Mouse (Mus musculus): ENCODE measurements around the gene Unc45b.

Gene Unc45b

DNA sequence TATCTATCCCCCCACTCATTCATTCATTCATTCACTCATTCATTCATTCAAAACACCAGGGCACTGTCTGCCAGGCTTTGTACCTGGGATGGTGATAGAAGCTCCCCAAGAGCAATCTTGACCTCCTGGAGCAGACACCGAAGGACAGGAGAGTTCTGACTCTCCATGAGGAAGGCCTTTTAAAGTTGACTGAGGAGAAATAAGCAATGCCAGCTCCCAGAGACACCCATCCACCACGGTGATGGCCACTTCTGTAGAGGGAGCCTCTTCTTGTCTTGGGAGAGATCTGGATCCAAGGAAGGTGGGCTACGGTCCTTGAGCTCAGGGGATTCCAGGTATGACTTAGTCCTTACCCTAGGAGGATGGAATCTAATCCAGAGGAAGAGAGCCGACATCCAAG, at the start of gene Unc45b:
Gene Unc45b (plus strand): TSS at position 301 of the 400 bp plus-strand sequence.
- no peak for DNase-seq (ENCODE audit: low spot score)

DNA sequence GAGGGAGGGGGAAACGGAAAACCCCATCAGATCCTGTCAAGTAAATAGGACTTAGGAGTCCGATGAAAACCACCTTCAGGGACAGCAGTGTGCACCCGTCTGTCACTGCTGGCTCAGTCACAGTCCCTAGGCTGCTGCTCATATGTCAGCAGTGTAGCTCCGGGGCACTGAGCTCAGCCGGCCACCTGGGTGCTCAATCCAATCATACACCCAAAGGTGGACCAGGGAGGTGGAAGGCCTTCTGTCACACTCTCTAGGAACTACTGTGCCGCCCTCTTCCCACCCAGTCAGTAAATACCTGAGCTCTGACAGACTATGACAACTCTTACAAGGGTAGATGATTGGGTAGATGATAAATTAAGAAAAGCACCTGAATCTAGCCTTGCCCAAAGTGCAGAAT, 49.6 kb upstream of the Unc45b start:
- DNase-seq (ENCODE audit: low spot score): no peak

DNA sequence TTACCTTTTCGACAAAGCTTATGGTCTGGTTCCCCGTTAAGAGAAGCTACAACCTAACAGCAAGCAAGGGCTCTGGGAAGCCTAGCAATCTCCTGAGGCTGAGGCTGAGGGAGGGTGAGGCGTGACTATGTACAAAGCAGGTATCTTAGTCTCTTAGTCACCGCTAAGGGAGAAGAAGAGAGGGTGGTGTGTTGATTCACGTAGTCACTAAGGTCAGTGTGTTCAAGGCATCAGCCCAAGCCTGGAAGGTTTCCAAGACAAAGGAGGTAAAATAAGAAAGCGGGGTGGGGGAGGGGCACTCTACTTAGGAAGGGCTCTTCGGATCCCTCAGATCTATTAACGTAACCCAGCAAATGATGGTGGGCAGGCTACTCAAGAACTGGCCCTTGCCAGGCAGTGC, 48.8 kb upstream of the Unc45b start:
- no peak for DNase-seq (ENCODE audit: low spot score)

DNA sequence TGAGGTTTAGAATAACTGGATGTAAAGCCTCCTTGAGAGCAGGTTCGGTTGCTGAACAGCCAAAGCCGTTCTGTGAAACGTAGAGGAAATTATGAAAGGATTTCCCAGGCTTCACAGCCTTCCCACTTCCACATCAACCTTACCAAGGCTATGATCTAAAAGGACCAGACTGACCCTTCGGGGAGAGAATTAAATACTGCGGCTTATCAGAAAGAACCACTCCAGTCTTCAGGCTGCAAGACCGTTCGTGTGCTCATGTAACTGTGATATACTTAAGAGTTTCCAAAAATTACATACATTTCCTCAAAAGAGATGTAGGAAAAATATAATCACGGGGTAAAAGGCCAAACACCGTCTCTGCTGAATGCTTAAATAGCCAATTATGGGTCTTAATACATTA, 47.7 kb upstream of the Unc45b start:
- no peak for DNase-seq (ENCODE audit: low spot score)

DNA sequence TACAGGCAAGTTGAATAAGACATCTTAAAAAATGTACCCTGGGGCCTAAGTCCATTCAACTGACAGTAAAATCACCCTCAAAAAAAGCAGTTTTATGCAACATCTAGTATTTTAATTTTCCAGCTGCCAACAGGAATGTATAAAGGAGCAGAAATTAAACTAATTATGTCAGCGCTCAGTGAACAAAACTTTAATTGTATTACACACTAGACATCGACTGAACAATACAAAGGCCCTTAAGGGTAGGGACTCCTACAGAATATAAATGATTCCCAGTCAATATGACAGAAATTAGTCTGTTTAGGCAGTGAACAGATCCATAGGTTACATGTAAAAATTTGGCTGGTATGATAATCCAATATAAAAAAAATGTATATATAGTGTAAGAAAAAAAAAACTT, 47.3 kb upstream of the Unc45b start:
- DNase-seq (ENCODE audit: low spot score): no peak

DNA sequence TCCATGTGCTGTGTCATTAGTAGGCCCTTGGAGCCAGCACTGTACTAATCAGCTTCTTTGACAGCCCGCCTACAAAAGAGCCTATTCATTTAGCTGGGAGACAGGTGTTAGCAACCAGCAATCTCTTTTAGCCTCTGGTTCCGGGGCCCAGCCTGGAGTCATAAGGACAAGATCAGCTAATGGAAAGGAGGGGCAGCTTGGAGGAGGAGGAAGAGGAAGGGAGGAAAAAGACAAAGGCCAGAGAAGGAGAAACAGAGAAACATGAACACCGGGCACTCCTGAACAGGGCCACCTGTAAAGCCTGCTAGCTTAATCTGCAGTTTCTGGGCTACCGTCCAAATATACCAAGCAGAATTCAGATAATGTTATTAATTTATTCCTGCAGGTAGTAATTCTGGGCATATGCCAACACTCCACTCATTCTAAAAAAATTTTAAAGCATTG, 46.8 kb upstream of the Unc45b start:
- DNase-seq (ENCODE audit: low spot score): no peak

DNA sequence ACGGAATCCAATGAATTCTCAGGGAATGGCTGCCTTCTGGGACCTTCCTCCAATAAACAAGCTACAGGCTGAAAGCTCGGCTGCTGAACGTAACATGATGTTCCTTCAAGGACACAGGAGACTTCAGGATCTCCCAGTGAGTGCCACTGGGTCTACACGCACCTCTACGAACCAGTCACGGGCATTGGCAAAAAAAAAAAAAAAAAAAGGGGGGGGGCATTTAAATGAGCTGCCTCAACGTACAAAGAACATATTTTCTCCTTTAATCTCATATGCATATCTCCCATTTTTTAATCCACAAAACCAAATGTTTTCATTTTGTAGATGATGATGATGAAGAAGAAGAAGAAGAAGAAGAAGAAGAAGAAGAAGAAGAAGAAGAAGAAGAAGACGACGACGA, 44.4 kb upstream of the Unc45b start:
- DNase-seq (ENCODE audit: low spot score): no peak

DNA sequence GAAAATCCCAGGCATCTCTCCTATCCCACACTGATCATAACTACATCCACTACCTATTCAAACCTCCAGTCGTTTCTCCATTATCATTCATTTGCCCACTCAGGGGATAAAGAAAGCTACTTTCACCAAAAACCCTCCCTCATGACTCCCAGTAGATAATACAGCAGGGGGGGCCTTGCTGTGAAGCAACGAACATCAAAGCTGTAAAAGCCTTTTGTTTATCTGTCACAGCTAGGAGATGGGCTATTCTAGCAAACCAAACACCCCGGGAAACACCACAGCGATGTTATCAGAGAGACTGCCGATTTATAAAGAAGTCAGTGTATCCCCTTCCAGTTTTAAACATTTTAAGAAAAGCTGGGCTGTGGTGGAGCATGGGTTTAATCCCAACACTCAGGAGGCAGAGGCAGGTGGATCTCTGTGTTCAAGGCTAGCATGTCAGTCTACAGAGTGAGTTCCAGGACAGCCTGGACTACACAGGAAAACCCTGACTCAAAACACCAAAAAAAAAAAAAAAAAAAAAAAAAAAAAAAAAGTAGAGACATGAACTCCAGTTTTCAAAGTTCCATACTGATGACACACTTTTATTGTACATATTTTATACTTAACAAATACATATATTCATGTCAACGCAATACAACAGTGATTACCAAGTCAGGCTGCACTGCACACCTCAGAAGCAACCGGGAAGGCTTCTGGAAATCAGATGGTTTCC, 43.3 kb upstream of the Unc45b start:
- DNase-seq (ENCODE audit: low spot score): no peak

DNA sequence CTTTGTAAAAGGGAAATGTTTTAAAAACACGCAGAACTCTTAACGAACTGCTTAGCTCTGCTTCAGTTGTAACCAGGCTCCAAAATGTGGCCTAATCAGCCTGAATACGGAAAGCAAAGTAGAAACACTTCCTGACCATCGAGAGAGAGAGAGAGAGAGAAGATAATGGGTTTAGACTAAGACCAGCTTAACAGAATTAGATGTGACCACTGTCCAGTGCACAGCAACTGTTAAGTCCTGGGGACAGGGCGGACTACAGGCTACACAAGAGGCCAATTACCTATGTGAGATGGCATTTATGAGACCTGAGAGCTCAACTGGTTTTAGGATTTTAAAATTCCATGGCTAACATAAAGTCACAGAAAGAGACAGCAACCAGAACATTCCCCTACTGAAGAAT, 42.4 kb upstream of the Unc45b start:
- DNase-seq (ENCODE audit: low spot score): no peak

DNA sequence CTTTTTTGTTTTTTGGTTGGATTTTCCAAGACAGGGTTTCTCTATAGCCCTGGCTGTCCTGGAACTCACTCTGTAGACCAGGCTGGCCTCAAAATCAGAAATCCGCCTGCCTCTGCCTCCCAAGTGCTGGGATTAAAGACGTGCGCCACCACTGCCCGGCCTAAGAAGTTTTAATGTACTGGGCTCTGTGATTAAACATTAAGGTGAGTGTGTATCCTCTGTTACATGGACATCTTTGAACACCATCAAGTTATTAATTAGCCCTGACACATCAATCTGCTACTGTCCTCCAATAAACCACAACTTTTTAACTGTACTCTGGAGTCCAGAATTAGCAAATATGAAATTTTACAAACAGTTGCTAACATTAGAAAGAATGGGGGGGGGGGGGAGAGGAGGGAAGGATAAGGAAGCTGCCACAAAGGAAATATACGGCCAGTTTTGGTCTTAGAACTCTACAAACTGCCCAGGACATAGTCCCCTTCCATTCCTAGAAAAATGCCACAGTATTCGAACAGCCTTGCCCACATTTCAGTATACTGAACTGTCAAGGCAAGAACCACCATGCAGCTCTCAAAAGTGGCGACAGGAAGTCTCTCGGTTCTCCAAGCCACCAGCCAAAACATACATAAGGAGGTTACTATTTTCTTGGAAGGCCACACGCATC, 40.7 kb upstream of the Unc45b start:
- no peak for DNase-seq (ENCODE audit: low spot score)

DNA sequence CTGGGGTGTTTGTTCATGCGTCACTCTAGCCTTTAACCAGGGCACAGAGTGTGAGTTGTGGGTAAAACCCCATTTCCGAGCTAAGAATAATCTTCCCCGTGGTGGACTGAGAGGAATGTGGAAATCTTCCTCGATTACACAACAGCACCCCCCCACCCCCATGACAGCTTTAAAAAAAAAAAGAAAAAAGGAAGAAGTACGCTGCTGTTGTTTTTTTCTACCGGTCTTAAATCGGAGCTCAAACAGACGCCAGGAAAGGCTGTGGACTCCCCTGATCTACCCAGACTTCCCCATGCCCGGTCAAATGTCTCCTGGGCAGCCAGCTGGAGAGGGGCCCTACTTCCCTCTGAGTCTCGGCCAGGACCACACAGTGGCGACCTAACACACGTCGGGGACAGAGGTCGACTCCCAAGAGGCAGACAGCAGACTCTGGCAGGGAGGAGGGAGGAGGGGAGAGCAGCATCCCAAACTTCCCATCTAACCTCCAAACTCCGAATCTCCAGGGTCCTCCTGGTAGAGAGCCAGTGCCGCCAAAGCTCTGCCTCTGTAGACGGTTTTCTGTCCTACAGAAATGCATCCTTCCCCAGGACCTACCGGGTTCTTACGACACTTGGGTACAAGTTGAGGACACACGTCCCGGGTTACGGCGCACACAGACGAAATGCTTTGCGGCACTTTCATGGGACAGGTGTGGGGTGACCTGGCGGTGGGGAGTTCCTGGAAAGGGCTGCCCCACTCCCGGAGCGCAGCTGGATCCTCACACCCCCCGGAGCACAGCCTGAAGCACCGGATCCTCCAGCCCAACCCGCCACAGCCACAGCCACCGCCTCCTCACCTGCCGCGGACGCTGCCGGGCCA, 39.9 kb upstream of the Unc45b start:
- DNase-seq (ENCODE audit: low spot score): peak; percentile 79

DNA sequence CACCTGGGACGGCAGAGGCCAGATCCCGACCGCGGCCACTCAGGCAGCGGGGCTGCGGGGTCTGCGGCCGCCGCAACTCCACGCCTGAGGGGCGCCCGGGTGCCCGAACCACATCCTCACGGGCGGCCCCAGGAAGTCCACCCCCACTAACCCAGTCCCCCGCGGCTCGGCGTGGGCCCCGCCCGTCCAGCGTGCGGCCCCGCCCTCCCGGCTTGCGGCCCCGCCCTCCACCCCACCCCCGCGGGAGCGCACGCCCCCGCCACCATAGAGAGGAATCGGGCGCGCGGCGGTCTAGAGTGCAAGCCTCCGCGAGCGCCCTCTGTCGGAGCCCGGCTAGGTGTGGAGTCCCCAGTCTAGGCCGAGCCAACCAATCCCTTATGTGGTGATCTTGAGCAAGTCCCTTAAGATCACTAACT, 39.3 kb upstream of the Unc45b start, which contains the start of gene Rffl:
Gene Rffl (minus strand): TSS at position 180 of the 416 bp plus-strand sequence.
- DNase-seq (ENCODE audit: low spot score): peak; percentile 95

DNA sequence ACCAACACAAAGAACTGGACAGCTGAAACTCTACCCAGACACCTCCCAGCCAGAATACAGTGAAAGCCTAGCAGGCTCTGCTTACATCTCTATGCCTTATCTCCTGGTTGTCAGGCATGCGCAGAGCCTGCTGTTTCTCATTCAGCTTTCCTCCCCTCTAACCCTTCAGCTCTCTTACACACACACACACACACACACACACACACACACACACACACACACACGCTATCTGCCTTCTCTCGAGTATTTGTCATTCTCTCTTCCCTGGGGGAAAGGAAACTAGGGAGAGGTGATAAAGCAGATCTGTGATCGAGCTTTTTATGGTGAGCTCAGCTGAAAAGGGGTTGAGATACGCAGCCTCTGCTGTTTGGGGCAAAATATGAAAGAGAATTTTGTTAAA, 35.4 kb upstream of the Unc45b start:
- DNase-seq (ENCODE audit: low spot score): no peak

DNA sequence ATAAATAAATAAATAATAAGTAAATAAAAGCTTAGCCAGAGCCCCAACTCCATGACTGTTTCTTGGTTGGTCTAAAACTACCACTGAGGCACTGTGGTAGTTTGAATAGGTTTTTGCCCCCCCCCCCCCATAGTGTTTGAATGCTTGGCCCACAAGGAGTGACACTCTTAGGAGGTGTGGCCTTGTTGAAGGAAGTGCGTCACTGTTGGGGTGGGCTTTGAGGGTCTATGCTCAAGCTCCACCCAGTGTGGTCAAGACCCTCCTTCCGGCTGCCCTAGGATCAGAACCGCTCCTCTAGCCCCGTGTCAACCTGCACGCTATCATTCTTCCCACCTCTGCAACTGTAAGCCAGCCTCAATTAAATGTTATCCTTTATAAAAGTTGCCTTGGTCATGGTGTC, 34.7 kb upstream of the Unc45b start:
- no peak for DNase-seq (ENCODE audit: low spot score)

DNA sequence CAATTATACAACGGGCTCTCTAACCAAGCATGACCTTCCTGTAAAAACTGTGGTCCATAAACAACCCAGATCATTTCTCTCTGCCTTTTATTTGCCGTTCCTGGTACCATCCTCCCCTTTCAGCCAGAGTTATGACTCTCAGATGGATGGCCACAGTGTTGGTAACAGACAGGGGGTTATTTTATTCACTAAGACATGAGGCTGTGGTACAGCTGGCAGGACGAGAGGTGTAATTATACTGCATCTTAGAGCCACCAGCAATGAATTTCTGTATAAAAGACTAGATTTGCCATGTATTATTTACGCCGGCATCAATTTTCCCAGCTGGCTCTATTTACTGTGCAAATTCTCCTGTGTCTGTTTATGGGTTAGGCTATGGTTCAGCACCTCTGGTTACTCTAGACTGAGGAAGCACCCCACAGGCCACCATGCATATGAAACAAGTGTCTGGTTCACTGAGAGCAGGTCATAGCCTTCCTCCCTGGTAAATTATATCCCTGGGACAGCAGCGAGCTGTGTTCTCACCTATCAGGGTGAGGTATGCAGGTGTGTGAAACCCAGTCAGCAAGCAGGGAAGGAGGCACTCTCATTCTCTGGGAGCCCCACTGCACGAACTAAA, 32.5 kb upstream of the Unc45b start:
- DNase-seq (ENCODE audit: low spot score): no peak

DNA sequence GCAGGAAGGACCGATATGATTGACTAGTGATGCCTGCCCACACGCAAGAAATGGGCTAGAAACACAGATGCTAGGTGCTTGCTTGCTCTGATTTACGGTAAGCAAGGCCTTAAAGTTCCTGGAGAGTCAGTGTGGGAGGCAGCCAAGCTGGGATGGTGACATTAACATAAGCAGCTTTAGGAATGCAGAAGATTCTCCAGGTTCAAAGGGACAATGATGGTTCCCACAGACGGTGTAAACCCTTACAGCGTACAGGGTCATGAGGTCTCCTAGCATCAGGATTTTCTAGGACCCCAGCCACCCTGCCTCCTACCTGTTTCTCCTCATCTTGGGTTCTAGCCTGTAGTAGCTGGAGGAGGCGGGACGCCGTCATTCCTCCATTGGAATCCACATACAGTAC, 27.2 kb upstream of the Unc45b start:
- DNase-seq (ENCODE audit: low spot score): no peak

DNA sequence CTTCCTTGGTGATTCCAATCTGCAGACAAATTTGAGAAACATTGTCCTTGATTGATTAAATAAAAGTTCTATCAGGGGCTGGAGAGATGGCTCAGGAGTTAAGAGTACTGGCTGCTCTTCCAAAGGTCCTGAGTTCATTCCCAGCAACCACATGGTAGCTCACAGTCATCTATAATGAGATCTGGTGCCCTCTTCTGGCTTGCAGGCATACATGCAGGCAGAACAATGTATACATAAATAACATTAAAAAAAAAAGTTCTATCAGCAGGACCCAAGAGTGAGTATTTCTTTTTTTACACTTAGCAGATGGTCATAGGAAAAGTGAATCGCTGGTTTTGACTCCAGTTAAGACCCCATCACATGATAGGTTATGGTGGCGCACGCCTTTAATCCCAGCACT, 23.8 kb upstream of the Unc45b start:
- DNase-seq (ENCODE audit: low spot score): peak; percentile 30

DNA sequence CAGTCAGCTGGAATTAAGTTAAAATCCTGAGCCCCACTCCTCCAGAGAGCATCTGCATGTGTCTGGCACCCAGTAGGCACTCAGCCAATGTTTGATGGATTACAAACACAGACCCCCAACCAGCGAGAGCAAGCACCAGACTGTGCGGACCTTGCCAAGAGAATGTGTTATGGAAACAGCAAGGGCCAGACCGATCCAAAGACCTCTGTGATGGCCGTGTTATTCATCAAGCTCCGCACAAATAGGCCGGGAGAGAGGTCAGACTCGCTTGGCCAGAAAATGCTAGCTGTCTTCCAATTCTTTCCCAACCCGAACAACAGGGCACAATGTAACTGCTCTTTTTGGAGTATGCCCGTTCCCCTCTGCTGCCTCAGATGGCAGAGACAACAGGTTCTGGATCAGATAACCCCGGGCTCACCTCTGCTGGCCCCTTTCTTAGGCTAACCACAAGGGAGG, 21.8 kb upstream of the Unc45b start:
- DNase-seq (ENCODE audit: low spot score): peak; percentile 95

DNA sequence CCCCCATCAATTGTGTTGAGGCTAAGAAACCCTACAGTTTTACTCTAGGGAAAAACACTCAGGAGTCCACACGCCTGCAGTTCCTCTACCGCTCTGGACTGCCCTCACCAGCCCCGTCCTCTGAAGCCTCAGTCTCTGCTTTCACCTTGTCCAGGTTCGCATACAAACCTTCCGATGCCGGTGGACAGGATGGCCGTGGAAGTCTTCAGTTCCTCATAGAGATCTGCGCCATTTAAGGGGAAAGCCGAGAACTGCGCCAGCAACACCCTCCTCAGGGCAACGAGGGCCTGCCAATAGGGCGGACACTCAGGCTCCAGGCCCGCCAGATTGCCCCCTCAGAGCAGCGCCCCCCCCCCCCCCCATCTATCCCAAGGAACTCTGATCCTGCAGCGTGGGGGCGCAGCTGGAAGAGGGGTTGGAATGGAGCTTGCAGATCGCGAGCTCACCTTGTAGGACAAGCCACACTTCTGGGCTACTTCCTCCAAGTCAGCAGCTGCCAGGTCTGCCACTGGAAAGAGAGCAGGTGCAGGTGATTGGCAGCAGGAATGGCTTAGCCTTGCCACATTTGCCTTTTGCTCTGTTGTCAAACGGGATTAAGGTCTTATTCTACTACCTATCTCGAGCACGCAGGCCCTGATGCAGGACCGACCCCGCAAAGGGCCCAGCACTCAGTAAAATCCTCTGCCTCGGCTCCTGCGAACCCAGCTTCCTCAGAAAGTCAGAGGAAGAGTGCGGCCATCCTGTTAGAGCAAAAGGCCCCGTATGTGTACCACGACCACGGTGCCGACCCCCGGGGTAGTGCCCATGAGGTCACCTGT, 20.6 kb upstream of the Unc45b start:
- DNase-seq (ENCODE audit: low spot score): peak; percentile 52

DNA sequence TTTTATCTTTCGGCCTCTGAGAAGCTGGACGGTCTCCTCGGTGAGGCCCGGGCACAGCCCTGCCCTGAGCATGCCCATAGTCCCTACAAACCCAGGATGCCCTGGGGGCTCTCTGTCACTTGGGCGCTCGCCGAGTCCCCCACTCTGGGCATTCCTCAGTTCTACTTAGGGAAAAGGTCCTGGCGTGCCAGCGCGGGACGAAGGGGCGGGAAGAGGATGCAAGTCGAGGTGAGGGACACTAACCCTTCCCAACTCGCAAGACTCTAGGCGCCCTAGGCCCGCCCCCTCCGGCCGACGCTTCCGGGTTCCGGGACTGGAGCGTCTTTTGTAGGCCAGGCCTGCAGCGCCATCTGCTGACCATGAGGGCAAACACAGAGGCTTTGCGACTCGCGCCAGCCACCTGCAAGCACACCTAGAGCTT, 20.0 kb upstream of the Unc45b start, which contains the start of gene Rad51d:
Gene Rad51d (minus strand): TSS at position 273 of the 421 bp plus-strand sequence.
- peak; percentile 97 for DNase-seq (ENCODE audit: low spot score)

DNA sequence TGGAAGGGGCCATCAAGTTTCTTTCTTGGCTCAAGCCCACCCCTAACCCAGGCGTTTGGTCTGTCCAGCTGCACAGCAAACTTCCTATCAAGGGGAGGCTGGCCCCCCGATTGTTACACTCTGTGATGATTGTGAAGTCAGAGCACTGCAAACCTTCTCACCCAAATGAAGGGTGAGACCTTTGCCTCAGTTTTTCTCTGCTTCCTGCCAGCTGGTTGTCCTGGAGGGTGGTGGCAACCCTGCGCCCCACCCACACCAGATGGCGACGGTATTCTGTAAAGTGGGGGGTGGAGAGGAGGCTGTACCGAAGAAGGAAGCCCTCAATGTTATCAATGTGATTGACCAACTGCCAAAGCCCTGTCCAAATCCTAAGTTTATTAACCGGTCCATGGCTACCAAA, 18.4 kb upstream of the Unc45b start, which contains the start of gene Fndc8:
Gene Fndc8 (plus strand): TSS at position 189 of the 400 bp plus-strand sequence.
- peak; percentile 24 for DNase-seq (ENCODE audit: low spot score)
